Mouse (Mus musculus): ENCODE results near the gene Afg3l1. TPM values are rescaled to one million over a fixed set of nuclear protein-coding genes. Genes with fewer than 3 reads are reported as not detected.
A peak's percentile ranks its signal among the peaks of the same experiment; 100 is the strongest.
"Not testable (repeated sequence)": the region's sequence is repeated elsewhere in the genome, so short reads cannot be mapped to it uniquely, and the experiment has no call there.

Afg3l1 gene
- polyA plus RNA-seq, 1 experiment from 2014 or later = 50.8 TPM

DNA sequence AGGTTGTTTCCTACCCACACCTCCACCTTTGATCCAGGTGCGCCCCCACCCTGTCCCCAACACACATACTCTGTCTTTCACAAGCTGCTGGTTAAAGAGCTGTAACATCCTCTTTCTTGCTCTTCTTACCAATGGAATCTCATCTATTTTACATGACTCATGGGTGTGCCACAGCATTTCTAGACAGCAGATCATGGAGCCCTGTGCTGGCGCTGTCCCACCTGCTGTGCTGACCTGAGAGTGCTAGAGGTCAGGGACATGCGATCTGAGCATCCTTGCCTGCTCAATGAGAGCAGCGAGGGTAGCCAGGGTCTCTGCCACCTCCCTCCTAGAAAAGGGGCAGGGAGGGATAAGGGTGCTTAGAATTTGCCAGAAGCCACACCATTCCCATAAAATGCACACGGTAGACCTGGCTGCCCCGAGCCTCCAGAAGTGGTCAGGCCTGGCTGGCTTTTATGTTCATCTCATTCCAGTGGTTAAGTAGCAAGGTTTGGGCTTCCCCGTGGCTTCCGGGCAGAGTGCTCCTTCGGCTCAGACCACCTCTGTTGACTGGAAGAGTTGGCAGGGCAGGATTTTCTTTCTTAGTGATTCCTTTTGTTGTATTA lies 27.0 kb downstream of the Afg3l1 start:
- no peak overlapping the region for H3K4me3 ChIP-seq
- peaks cover 100% of the 10 kb centered on the region for H3K36me3 ChIP-seq
- H3K4me1 ChIP-seq (replicated peaks) = no peaks in the 10 kb centered on the region
- no peaks in the 10 kb centered on the region for H3K27me3 ChIP-seq
- H3K9ac ChIP-seq = no peak overlapping the region
- H3K9me3 ChIP-seq = no peaks in the 10 kb centered on the region
- no peak overlapping the region for H3K27ac ChIP-seq (replicated peaks)
- H3K4me2 ChIP-seq = no peak overlapping the region
- ATAC-seq (ENCODE audit: low read depth) = no peak
- WGBS = 86% methylated on average over 9 of the region's 9 CpGs

DNA sequence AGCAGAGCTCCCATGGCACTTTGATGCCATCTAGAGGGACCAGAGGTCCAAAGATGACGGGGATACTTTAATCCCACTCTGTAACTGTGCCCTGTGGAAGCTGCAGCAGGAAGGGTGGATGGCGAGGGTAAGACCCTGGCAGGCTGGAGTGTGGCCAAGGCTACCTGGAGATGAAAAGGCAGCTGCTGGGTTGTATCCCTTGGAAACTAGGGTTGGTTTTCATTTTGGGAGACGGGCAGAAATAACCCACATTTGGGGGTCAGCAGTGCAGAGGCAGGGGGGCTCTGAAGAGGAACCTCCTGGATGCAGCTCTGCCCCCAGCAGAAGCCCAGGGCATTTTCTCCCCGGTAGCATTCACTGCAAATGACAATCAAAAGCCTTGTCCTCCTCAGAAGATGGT lies 27.6 kb downstream of the Afg3l1 start:
- no peak for ATAC-seq (ENCODE audit: low read depth)
- Histone ChIP-seq H3K9me3 (no peaks in the 10 kb centered on the region), H3K36me3 (peaks cover 100% of the 10 kb centered on the region), H3K27ac (replicated peaks) (no peak overlapping the region), H3K9ac (no peak overlapping the region), H3K4me2 (no peak overlapping the region), H3K27me3 (no peaks in the 10 kb centered on the region), H3K4me3 (no peak overlapping the region), H3K4me1 (replicated peaks) (no peaks in the 10 kb centered on the region)
- whole genome bisulfite sequencing = 76% methylated on average over 4 of the region's 4 CpGs

DNA sequence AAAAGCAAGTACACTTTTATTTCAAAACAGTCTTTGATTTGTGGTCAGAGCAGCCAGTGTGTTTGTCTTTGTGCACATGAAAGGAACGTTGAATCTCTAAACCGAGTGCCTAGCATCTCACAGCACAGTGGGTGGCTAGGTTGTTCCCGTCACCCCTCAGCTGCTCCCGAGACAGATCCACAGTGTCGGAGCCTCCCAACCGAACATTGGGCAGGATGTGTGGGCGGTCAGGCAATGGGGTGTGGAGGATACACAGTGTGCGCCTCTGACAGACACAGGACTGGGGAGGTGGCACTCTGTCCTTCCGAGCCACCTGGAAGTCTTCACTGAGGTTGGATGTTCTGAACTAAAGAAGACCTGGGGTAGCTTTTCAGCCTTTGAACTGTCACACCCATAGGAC lies 28.0 kb downstream of the Afg3l1 start:
- 73% methylated on average over 9 of the region's 9 CpGs for WGBS
- Histone ChIP-seq H3K27me3 (no peaks in the 10 kb centered on the region), H3K27ac (replicated peaks) (no peak overlapping the region), H3K4me2 (no peak overlapping the region), H3K9ac (no peak overlapping the region), H3K9me3 (no peaks in the 10 kb centered on the region), H3K4me1 (replicated peaks) (no peaks in the 10 kb centered on the region), H3K36me3 (peaks cover 99% of the 10 kb centered on the region), H3K4me3 (no peak overlapping the region)
- ATAC-seq (ENCODE audit: low read depth) = no peak

DNA sequence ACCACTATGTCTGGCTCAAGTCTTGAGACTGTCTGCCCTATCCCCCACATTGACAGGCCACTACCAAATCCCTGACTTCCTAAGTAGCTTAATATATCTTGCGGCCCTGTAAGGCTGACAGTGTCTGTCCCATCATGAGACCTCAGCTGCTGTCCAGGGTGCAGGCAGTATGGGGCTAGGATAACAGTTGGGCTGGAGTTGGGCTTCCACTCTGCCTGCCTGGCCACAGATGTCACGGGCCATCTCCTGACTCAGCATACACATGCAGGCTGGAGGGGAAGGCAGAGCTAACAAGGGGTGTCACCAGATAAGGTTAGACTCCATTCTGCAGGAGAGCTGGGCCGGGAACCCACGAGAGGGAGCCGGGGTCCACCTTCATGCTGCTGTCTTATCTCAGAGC lies 29.4 kb downstream of the Afg3l1 start:
- Histone ChIP-seq H3K4me1 (replicated peaks) (no peaks in the 10 kb centered on the region), H3K27ac (replicated peaks) (no peak overlapping the region), H3K9ac (no peak overlapping the region), H3K27me3 (no peaks in the 10 kb centered on the region), H3K4me2 (no peak overlapping the region), H3K36me3 (peaks cover 94% of the 10 kb centered on the region), H3K9me3 (no peaks in the 10 kb centered on the region), H3K4me3 (no peak overlapping the region)
- WGBS = 91% methylated on average over 5 of the region's 5 CpGs
- ATAC-seq (ENCODE audit: low read depth) = no peak

DNA sequence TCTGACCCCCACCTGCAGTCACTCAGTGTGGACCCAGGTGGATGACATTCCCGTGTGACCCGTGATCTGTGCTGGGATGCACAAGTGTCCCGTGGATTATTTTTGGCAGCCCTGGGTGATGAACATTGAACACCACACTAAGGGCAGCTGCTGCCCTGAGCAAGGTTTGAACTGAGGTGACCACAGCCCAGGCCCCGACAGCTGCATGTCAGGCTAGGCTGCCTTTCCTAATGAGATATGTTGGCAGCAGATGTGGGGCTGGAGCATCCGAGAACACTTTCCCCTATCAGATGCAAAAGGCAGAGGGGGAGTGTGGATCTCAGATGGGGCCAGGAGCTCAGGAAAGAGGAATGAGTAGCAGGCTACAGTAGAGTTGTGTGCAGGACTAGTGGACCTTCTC lies 33.1 kb downstream of the Afg3l1 start:
- H3K27me3 ChIP-seq = no peaks in the 10 kb centered on the region; the same call in 1 of the 2 replicates
- WGBS = 77% methylated on average over 5 of the region's 5 CpGs
- peaks cover 57% of the 10 kb centered on the region for H3K36me3 ChIP-seq
- no peak overlapping the region for H3K9ac ChIP-seq
- no peak overlapping the region for H3K4me3 ChIP-seq
- H3K9me3 ChIP-seq = no peaks in the 10 kb centered on the region
- H3K4me2 ChIP-seq = no peak overlapping the region
- H3K27ac ChIP-seq (replicated peaks) = no peak overlapping the region
- peaks cover 26% of the 10 kb centered on the region for H3K4me1 ChIP-seq (replicated peaks)
- ATAC-seq (ENCODE audit: low read depth) = no peak

DNA sequence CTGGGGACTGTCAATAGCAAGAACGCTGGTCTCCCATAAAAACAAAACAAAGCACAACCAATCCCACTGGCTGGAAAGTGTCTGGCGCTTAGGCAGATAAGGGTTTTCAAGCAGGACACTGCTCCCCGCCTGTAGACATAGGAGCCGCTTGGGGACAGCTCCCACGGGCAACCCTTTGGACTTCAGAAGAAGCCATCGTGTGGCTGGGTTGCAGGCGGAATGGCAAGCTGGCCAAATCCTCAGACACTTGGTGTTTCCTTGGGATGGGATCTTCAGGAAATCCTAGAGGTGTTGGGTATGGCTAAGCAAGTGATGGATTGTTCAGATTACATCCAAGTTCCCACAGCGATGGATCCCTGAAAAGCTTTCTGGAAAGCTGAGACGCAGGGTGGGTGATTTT lies 36.4 kb downstream of the Afg3l1 start:
- peak overlapping the region; percentile 70 for H3K4me2 ChIP-seq
- H3K27me3 ChIP-seq = peaks cover 6% of the 10 kb centered on the region; the same call in 1 of the 2 replicates
- no peaks in the 10 kb centered on the region for H3K9me3 ChIP-seq
- peaks cover 24% of the 10 kb centered on the region for H3K36me3 ChIP-seq
- peaks cover 38% of the 10 kb centered on the region for H3K4me1 ChIP-seq (replicated peaks)
- H3K27ac ChIP-seq (replicated peaks) = peak overlapping the region; percentile 96
- ATAC-seq (ENCODE audit: low read depth) = no peak
- H3K9ac ChIP-seq = peak overlapping the region; percentile 96
- WGBS = 2% methylated on average over 9 of the region's 9 CpGs
- H3K4me3 ChIP-seq = peak overlapping the region; percentile 85

DNA sequence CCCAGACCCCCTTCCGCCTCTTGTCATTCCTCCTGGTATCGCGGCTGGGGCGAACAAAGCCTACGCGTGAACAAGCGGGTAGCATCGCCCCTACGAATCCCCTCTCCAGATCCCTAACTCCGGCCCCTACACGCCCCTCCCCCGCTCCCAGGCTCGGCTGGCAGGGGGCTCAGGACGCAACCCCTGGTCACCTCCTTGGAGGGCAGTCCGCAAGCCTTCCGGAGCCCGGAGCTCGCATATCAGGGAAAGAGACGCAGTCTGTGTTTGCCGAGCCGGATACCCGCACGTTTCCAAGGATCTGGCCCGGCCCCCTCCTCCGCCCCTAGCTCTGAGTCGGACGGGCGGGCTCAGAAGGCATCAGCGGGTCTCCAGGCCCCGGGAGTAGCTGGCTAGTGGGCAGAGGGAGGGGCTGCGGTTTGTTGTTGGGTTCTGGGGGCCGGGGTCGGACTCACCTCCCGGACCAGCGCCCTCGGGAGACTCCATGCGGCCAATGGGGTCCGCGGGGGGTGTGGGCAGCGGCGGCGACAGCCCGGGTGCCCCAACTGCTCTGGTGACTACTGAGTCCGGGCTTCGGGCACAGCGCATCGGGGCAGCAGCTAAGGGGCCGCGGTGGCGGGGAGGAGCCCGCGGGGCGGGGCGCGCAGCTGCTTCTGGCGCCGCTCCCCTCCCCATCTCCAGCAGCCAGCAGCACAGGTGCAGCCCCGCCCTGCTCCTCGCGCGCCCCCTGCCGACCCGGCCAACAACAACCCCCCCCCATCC lies 37.3 kb downstream of the Afg3l1 start, which contains the start of gene Dbndd1:
Gene Dbndd1, minus strand, starts transcription at position 683 of the 759 bp plus-strand sequence.
- WGBS = under 1% methylated on average over 57 of the region's 63 CpGs
- Histone ChIP-seq H3K4me2 (peak within 1 kb of the TSS; percentile 70), H3K9ac (peak within 1 kb of the TSS; percentile 96), H3K4me1 (replicated peaks) (peaks cover 47% of the 10 kb centered on the region), H3K36me3 (peaks cover 16% of the 10 kb centered on the region), H3K27ac (replicated peaks) (peak within 1 kb of the TSS; percentile 96), H3K27me3 (peaks cover 6% of the 10 kb centered on the region; the same call in 1 of the 2 replicates), H3K4me3 (peak within 1 kb of the TSS; percentile 85), H3K9me3 (no peaks in the 10 kb centered on the region)
- peak; percentile 68 for ATAC-seq (ENCODE audit: low read depth)

DNA sequence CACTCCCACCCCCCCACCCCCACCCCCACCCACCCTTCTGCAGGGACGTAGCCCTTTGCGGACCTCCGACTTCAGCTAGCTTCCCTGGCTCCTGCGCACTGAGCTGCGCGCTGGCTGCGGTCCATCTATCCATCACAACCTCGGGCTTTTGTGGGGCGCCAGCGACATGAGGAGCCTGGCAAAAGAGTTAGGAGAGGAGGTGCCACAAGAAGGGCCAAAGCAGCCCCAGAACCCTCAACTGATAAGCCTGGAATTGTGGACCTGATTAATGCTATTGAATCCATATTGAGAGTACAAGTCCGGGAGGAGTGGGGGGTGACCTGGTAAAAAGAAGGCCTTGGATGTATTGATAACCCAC lies 37.8 kb downstream of the Afg3l1 start:
- peak overlapping the region; percentile 85 for H3K4me3 ChIP-seq
- H3K27me3 ChIP-seq = peaks cover 6% of the 10 kb centered on the region; the same call in 1 of the 2 replicates
- H3K27ac ChIP-seq (replicated peaks) = peak overlapping the region; percentile 65
- no peaks in the 10 kb centered on the region for H3K9me3 ChIP-seq
- peak overlapping the region; percentile 96 for H3K9ac ChIP-seq
- 1% methylated on average over 10 of the region's 11 CpGs for WGBS
- H3K4me2 ChIP-seq = peak overlapping the region; percentile 70
- ATAC-seq (ENCODE audit: low read depth) = no peak
- H3K4me1 ChIP-seq (replicated peaks) = peaks cover 52% of the 10 kb centered on the region
- H3K36me3 ChIP-seq = peaks cover 11% of the 10 kb centered on the region

DNA sequence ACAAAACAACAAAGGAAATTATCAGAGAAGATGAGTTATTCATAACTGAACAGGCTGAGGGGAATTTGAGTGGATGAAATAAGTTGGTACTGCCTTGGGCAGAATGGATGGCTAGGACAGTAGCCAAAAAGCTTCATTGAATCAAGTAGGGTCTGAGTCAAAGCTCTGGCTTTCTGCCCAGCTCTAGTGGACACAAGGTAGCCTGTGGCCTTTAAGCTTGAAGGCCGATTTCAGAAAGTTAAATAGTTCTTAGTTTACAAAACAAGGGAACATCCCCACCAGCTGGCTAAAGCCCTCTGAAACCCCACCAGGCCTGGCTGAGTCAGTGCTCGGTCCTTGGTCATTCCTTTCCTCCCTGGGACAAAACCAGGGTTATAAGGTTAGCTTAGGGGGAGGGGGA lies 38.9 kb downstream of the Afg3l1 start:
- 37% methylated on average over 2 of the region's 2 CpGs for WGBS
- Histone ChIP-seq H3K4me3 (no peak overlapping the region), H3K4me1 (replicated peaks) (peaks cover 55% of the 10 kb centered on the region), H3K4me2 (no peak overlapping the region), H3K9me3 (no peaks in the 10 kb centered on the region), H3K27me3 (peaks cover 6% of the 10 kb centered on the region; the same call in 1 of the 2 replicates), H3K36me3 (peaks cover 6% of the 10 kb centered on the region), H3K9ac (no peak overlapping the region), H3K27ac (replicated peaks) (no peak overlapping the region)
- ATAC-seq (ENCODE audit: low read depth) = no peak

DNA sequence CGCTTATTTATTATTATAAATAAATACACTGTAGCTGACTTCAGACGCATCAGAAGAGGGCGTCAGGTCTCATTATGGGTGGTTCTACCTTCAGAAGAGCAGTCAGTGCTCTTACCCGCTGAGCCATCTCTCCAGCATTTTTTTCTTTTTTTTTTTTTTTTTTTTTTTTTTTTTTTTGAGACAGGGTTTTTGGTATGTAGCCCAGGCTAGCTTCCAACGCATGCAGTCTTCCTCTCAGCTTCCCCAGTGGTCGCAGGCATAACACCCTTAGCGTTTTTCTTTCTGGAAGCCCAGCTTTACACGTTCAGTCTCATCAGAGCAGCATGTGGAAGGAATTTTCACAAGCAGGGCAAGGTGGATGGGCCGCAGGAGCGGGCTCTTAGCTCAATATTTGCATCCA lies 40.5 kb downstream of the Afg3l1 start:
- 39% methylated on average over 10 of the region's 10 CpGs for WGBS
- Histone ChIP-seq H3K4me3 (peak overlapping the region; percentile 77), H3K36me3 (peaks cover 19% of the 10 kb centered on the region), H3K4me1 (replicated peaks) (peaks cover 50% of the 10 kb centered on the region), H3K27me3 (peaks cover 6% of the 10 kb centered on the region; the same call in 1 of the 2 replicates), H3K27ac (replicated peaks) (0 out of 2 replicates have a peak overlapping the region, but pooled peaks have one; percentile 34), H3K9ac (no peak overlapping the region), H3K4me2 (peak overlapping the region; percentile 95), H3K9me3 (no peaks in the 10 kb centered on the region)
- ATAC-seq (ENCODE audit: low read depth) = no peak

DNA sequence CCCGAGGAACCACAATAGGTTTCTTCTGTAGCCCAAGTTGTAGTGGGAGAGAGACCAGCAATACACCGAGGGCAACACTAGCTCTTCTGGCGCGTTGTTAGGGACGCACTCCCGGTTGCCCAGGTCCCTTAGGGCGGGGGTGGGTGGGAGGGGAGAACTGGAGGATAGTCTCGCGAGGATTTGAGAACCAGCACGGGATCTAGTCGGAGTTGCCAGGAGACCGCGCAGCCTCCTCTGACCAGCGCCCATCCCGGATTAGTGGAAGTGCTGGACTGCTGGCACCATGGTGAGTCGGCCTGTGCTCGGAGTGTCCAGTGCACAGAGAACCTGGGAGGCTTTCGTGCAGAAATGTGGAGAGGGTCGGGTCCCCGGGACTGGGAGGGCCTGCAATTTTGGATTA lies 41.0 kb downstream of the Afg3l1 start, which contains the start of gene Gas8:
Gene Gas8, plus strand, starts transcription at position 168 of the 400 bp plus-strand sequence.
- Histone ChIP-seq H3K4me3 (peak within 1 kb of the TSS; percentile 77), H3K9ac (peak within 1 kb of the TSS; percentile 90), H3K4me2 (peak within 1 kb of the TSS; percentile 95), H3K4me1 (replicated peaks) (peaks cover 45% of the 10 kb centered on the region), H3K36me3 (peaks cover 24% of the 10 kb centered on the region), H3K27me3 (peaks cover 6% of the 10 kb centered on the region; the same call in 1 of the 2 replicates), H3K27ac (replicated peaks) (0 out of 2 replicates have a peak within 1 kb of the TSS, but pooled peaks have one; percentile 46), H3K9me3 (no peaks in the 10 kb centered on the region)
- peak; percentile 86 for ATAC-seq (ENCODE audit: low read depth)
- under 1% methylated on average over 20 of the region's 20 CpGs for WGBS

DNA sequence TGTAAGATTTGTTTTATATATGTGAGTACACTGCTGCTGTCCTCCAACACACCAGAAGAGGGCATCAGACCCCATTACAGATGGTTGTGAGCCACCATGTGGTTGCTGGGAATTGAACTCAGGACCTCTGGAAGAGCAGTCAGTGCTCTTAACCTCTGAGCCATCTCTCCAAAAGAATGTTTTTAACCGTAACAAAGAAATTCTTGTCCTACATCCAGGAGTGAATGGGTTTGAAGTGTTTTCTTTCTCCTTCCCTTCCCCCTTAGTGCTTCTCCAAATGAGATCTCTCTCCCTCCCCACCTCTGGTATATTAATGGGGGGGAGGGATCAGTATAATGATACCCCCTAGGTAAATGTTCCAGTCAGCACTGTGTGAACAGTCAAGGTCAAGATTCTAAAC lies 42.3 kb downstream of the Afg3l1 start:
- H3K9me3 ChIP-seq; H3K27me3 ChIP-seq; ATAC-seq (ENCODE audit: low read depth); H3K9ac ChIP-seq; H3K27ac ChIP-seq (replicated peaks): not testable (repeated sequence)
- Histone ChIP-seq H3K4me3 (peak overlapping the region; percentile 77; the same call in 1 of the 2 replicates), H3K4me1 (replicated peaks) (peaks cover 37% of the 10 kb centered on the region), H3K36me3 (peaks cover 38% of the 10 kb centered on the region), H3K4me2 (peak overlapping the region; percentile 95)
- 86% methylated on average over 1 of the region's 1 CpGs for WGBS

All from neural tube, embryonic 13.5 days (tissue).